Mouse (Mus musculus): ENCODE data around the gene Card11.

Gene Card11

DNA sequence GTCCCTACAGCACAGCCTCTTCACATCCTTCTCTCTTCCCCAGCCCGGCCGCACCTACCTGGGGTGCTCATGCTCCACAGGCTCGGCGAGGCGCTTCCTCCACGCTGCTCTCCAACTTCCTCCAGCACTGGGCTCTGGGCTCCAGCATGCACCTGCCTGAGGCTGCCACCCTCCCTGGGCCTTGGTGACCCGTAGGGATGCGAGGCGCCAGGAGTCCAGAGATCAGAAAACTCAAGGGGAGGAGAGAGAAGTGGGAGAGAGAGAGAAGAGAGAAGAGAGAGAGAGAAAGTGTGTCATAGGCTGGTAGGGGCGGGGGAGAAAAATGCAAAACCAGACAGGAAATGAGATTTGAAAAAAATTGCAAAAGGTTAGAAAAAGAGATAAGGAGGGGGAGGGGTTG is at the start of gene Card11:
TSS of gene Card11 (minus strand) at position 234 of the 400 bp plus-strand sequence.
- in situ Hi-C loops (cut with MboI, MseI), result no loop called here

- in situ Hi-C loops (cut with MboI, MseI), result no loop called here
Measured at GRCm38 (mm10) chr5:141047651-141048218, 47.4 kb upstream of the Card11 start.

DNA sequence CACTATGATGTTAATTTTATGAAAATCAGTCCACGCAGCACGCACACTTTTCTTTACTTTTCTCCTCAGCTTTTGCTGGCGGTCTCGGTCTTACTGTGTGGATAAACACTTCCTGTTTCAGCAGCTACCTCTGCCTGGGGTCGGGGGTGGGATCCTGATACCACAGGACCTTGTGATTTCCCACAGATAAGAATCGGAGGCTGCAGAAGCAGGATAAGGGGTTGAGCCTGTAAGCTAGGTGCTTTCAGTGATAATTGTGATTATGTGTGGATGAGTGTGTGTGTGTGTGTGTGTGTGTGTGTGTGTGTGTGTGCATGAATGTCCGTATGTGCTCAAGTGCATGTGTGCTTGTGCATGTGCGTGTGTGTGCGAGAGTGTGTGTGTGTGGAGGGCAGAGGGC is 44.6 kb upstream of the Card11 start:
- in situ Hi-C loops (cut with MboI, MseI), result no loop called here

DNA sequence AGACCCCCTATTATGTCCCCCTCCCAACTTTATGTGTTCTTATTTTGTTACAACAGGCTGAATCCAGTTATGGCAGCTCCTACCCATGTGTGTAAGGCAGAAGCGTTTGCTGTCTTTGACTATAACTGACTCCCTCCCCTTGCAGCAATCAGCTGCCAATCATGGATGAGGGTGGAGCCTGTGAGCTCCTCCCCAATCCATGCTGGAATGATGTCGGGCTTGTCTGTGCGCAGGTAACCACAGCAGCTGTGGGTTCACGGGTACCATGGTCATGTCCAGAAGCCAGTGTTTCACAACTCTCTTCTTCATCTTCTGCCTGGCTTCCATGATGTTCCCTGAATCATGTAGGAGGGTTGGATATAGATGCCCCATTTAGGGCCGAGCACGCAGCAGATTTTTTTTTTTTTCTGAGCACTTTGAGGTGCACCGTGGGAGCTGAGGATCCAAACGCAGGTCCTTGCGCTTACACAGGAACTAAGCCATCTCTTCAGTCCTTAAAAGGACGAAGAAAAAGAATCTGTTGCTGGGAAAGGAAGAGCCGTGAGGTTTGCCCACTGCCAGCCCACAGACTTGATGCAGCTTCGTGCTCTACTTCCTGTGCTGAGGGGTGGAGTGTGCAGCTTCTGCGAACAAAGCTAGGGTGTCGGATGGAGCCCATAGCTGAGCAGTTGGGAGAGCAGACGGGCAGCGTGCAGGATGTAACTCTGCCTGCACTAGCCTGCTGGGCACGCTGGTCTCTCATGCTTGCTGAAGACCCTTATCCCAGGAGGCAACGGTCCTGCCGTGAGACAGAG is 43.5 kb upstream of the Card11 start:
- in situ Hi-C loops (cut with MboI, MseI), result no loop called here

- in situ Hi-C loops (cut with MboI, MseI), result no loop called here
Measured at GRCm38 (mm10) chr5:141042406-141042805, 42.0 kb upstream of the Card11 start.

- in situ Hi-C loops (cut with MboI, MseI), result no loop called here
Measured at GRCm38 (mm10) chr5:141040846-141041245, 40.5 kb upstream of the Card11 start.

DNA sequence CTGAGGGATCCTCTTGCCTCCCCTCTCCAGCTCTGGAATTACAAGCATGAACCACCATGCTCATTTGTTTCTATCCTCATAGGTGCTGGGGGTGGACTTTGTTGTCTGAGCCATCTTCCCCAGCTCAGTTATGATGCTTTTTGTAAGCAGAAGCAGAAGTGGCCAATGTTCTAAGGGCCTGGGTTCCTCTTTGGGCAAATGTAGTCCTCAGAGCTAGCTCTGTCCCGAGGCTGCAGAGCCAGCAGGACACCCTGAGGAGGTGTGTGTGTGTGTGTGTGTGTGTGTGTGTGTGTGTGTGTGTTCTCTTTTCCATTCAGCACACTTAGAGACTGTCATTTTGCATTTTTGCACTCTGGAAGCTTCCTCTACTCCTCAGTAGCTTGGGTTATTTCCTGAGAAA is 38.0 kb upstream of the Card11 start:
- in situ Hi-C loops (cut with MboI, MseI), result no loop called here

GRCm38 (mm10) chr5:141035346-141035745 is 35.0 kb upstream of the Card11 start:
- in situ Hi-C loops (cut with MboI, MseI), result no loop called here

DNA sequence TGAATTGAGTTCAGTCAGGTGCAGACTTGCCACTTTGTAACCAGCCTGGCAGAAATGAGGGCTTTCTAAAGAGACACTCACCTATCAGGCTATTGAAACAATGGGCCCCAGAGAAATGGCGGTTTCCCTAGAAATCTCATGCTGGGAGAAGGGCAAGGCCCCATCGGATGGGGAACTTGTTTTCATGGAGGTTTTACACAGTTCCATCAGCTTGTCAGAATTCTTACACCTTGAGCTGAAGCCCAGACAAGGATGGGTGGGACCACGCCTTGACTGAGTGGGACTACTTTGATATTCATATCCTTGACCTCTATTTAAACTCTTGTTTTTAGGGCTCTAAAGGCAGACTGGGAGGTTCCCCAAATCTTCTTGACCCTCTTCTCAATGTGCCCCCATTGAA is 33.9 kb upstream of the Card11 start:
- in situ Hi-C loops (cut with MboI, MseI), result no loop called here

GRCm38 (mm10) chr5:141033001-141033400 is 32.6 kb upstream of the Card11 start:
- in situ Hi-C loops (cut with MboI, MseI), result no loop called here

DNA sequence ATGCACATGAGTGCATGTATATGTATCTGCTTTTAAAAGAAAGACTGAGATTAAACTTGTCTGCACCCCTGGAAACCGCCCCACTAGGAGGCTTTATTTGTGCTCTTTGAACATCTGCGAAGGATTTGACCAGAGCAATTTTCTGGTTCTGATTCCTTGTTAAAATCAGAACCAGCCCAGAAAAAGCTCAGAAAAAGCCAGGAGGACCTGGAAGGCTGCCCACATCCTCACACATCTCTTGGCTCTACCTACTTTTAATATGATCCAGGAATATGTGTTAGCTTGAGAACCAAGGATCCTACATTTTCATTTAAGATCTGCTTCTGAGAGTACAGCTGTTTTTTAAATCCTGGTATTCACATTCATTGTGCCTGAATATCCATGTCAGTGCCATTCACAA is 29.0 kb upstream of the Card11 start:
- in situ Hi-C loops (cut with MboI, MseI), result no loop called here

- in situ Hi-C loops (cut with MboI, MseI), result no loop called here
Measured at GRCm38 (mm10) chr5:141025635-141026034, 25.3 kb upstream of the Card11 start.

DNA sequence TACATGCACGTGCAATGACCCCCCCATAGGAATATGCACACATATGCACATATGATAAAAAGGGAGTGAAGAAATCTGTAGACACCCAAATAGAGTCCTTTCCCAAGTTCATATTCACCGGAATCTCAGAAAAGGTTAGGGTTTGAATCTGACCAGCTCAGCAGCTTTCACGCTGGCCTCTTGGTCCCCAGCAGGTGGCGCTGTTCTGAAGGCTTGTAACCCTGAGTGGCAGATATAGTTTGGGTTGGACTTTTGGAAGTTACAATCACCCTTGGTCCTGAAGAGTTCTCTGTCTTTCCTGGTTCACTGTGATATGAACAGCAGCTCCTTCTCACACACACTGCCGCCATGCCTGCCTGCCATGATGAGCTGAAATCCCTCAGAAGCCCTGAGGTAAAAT is 24.1 kb upstream of the Card11 start:
- in situ Hi-C loops (cut with MboI, MseI), result no loop called here

- in situ Hi-C loops (cut with MboI, MseI), result no loop called here
Measured at GRCm38 (mm10) chr5:141017927-141018700, 17.7 kb upstream of the Card11 start.

GRCm38 (mm10) chr5:141016082-141016481 is 15.7 kb upstream of the Card11 start:
- in situ Hi-C loops (cut with MboI, MseI), result no loop called here

DNA sequence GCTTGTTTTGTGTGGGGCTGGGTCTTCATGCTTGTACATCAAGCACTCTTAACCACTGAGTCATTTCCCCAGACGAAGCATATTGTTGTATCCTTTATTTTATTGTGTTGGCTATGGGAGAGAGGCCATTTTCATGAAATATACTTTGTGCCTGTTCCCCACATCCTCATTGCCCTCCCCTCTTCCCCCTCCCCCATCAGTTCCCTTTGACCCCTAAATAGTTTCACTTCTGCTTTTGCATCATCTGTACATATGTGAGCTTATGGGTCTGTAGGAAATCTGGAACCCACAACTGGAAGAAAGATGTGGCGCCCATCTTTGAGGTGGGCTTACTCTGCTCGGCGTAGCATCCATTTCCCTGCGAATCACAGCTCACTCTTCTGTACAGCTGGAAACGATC is 13.8 kb upstream of the Card11 start:
- in situ Hi-C loops (cut with MboI, MseI), result no loop called here

DNA sequence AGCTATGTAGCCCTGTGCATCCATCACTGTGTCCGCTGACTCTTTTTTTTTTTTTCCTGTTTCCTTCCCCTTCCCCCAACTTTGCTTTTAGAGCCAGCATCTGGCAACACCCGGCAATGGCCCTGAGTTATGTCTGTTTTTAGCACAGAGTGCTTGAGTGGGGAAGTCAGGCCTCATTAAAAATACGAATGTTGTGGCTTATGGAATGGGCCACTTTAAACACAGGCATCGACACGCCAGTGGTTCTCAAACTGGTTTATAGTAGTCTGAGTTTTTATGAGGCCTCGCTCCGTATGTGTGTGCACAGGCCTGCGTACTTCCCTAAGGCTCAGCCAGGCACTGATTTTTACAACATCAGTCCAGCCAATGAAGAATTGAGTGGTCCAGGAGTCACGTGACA is 13.1 kb upstream of the Card11 start:
- in situ Hi-C loops (cut with MboI, MseI), result no loop called here

- in situ Hi-C loops (cut with MboI, MseI), result no loop called here
Measured at GRCm38 (mm10) chr5:141005491-141005890, 5.1 kb upstream of the Card11 start.

DNA sequence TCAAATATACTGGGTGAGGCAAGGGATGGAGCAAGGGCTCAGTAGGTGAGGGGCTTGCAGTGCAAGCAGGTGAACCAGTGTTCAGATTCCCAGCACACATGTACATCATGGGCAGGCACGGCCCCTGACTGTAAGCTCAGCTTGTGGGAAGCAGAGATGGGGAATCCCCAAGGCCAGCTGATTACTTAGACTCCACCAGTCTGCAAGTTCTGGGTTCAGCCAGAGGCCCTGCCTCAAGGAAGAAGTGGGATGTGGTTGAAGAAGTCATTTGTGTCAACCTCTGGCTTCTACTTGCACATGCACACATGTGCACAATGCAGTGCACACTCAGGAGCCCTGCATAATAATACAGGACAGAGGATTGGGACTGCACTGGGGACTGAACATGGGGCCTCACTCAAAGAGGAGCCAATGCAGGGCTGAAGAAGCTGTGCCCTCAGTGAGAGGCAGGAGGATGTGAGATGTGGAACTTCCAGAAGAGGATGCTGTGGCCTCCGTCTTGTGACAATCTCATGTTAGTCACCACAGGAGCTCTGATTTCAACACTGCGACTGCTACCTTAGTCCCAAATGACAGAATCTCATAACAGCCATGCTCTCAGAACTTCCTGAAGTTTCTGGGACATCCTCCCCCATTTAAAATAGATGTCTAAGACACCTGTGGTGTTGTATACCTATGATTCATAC is 3.8 kb upstream of the Card11 start:
- in situ Hi-C loops (cut with MboI, MseI), result no loop called here

GRCm38 (mm10) chr5:140999178-140999672 is 1.2 kb downstream of the Card11 start:
- in situ Hi-C loops (cut with MboI, MseI), result no loop called here

DNA sequence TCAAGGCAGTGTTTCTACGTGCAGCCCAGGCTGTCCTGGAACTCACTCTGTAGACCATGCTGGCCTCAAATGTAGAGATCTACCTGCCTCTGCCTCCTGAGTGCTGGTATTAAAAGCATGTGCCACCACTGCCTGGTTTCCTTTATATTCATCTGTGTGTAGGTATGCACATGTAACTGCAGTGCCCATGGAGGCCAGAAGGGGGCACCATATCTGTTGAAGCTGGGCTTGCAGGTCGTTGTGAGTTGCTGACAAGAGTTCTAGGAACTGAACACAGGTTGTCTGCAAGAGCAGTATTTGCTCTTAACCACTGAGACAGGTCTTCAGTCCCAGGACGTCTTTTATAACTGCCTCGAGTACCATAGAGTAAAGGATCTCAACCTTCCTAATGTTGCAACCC is 2.6 kb downstream of the Card11 start:
- in situ Hi-C loops (cut with MboI, MseI), result no loop called here

Measured in T-helper 1 cell (primary cell).